Mouse (Mus musculus) lung, postnatal 0 days (tissue): ENCODE measurements at regions not wholly inside any gene's neighbourhood (a gene's known extent, or its start where the extent isn't known, plus 50 kb on each side); places are given as distances from the start of the nearest gene placed in this dataset.

Experiments
- CTCF ChIP-seq: IDR thresholded peaks from 2 replicates; pipeline ENCODE4 v1.5.1; 2016; ENCODE audit warnings: antibody characterized with exemption, mild to moderate bottlenecking
- EP300 ChIP-seq: IDR thresholded peaks from 2 replicates; pipeline ENCODE4 v1.6.1; 2016; ENCODE audit warnings: antibody characterized with exemption, mild to moderate bottlenecking, control low read depth

- no peak for TF ChIP-seq CTCF
- TF ChIP-seq EP300, result no peak
These were observed 345.2 kb upstream of the Klf6 start for GRCm38 (mm10) chr13:5516088-5516487.
